Mouse (Mus musculus) spleen, adult 12 weeks (tissue): Measurements from ENCODE around the gene Rcbtb2.

Source experiments
- DNase-seq: peaks from one replicate; pipeline ENCODE4 v3.0.0; 2022; ENCODE audit warnings: low spot score

Gene Rcbtb2

DNA sequence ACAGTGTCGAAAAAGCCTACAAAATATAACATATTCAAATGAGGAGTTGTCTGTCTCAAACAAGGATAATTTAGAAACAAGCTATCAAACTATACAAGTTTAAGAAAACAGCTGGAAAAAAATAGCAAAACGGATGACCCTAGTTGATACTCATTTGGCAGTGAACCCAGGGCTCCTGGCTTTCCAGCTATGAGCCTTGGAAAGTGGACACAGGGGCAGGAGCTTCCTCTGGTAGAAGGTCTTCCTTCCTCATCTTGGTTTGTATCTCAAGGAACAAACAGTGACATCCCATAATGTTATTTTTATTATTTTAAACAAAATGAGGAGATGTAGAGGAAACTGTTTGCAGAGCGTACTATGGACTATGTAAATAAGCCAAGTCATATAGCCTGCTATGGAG, 25.3 kb downstream of the Rcbtb2 start:
- no peak for DNase-seq

DNA sequence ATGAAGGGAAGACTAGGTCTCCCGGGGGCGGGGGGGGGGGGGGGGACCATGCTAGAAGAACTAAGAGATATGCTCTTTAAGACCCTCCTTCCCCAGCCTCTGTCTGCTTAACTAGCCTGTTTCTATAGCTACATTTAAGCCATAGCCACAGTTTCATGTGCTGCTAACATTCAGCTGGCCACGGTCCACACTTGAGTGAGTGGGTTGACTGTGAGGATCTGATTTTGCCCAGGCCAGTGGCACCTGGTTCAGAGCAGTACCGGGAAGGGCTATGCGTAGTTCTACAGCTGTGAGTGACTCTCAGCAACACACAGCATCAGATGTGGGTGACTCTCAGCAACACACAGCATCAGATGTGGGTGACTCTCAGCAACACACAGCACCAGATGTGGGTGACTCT, 38.5 kb downstream of the Rcbtb2 start:
- DNase-seq, result no peak

DNA sequence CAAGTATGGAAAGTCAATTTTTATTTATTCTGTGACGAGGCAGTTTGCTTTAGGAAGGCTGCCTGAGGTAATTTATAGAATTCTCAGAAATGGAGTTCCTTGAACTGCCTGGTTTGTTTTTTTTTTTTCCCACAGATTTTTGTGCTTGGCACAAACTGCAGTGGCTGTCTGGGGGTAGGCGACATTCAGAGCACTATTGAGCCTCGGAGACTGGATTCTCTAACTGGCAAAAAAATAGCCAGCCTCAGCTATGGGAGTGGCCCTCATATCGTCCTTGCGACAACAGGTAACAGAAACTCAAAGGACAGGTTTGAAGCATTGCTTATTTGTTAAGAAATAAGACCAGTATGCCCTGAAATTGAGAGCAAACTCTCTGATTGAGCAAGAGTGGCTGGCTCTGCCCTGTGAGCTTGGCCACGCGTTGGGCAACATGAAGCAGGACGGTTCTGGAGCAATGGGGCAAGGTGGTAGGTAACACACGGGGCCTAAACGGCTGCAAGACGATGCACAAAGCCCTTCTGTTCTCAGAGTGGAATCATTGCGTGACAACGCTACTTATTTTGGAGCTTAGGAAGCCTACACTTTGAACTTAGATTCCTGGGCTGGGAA, 39.5 kb downstream of the Rcbtb2 start:
- no peak for DNase-seq

DNA sequence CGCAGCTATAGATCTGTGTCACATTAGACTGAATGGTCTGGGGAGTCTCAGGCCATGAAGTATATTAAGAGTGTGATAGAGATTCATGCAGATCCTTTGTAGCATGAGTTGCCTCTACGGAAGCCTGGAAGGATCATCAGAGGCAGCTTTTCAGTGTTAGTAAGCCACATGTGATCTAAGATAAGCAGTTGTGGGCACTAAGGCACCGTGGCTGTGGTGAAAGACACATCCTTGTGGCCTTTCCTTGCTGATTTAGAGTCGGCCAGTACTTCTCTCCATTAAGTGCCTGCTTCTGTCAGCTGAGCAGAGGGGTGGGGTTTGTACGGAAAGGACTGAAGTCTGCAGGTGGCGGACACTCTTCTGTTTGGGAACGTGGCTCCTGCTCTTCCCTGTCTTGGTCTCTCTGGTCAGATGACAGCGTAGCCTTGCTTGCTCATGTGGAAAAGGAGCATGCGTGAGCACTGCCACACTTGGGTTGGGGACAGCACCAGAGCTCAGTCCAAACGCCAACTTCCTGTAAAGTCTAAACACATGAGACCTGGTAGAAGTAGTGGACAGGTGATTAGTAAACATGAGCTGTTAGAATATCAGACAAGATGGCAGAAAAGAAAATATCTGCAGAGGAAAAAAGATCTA, 40.6 kb downstream of the Rcbtb2 start:
- DNase-seq, result no peak

DNA sequence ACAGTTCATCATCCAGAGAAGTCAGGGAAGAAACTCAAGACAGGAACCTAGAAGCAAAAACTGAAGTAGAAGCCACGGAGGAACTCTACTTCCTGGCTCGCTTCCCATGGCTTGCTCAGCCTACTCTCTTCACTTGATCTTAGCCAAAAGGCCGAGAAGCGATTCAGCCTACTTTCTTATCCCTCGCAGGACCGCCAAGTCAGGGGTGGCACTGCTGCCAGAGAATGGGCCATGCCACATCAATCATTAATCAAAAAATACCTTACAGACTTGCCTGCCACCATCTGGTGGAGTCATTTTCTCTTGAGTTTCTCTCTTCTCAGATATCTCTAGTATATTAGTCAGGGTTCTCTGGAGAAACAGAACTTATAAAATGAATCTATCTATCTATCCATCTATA, 42.3 kb downstream of the Rcbtb2 start:
- DNase-seq, result no peak

DNA sequence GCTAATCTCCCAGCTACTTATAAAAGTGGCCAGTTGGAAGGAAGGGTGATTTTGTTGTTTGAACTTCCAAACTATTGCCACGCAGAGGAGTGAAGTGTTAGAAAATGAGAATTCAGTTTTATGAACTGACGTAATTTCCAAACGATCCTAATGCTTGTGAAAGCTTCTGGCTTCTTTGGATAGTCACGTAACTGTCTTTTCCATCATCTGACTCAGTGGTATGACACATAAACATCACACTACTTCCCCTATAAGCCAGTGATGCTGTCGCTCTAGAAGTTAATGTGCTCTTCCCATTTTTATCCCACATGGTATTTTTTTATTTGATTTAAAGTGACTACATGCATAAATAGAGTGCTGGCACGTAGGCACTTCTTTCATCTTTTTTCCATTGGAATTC, 45.8 kb downstream of the Rcbtb2 start:
- DNase-seq, result no peak

DNA sequence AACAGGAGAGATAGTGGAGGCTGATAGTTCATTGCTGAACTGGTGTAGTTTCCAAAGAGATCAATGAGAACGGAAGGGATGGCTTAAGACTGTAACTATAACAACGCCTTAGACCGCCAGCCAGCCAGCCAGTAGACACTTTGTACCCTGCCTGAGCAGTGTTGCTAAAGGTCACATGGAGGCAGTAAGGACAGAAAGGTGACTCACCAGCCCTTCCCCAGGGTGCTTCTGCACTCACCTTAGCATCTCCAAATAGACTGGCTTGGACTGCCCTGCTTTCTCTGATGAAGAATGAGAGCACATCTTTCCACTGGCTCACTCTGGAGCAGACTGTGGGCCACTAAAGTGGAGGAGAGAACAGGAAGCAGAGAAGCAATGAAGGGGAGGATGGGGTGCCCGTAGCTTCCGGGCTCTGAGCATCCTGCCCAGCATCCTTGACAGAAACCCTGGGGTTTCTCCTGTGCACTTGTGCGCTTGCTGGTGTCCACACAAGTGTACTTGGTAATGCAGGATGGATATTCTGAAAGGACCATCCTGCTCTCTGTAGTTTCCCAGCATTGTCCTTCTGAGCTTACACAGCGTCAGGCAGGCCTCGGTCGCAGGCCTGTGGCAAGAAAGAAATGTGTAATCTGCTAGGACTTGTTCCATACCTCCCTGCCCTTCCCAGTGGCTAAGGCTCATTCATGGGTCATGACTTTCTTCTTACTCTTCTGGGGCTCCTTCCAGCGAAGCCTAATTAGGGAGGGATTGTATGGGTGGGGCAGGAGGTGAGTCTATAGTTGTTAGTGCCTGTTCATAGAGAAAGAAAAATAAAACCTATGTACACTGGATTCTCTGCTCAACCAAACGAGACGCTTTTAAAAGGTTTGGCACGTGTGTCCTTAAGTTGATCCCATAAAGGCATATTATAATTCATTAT, 47.3 kb downstream of the Rcbtb2 start:
- no peak for DNase-seq

DNA sequence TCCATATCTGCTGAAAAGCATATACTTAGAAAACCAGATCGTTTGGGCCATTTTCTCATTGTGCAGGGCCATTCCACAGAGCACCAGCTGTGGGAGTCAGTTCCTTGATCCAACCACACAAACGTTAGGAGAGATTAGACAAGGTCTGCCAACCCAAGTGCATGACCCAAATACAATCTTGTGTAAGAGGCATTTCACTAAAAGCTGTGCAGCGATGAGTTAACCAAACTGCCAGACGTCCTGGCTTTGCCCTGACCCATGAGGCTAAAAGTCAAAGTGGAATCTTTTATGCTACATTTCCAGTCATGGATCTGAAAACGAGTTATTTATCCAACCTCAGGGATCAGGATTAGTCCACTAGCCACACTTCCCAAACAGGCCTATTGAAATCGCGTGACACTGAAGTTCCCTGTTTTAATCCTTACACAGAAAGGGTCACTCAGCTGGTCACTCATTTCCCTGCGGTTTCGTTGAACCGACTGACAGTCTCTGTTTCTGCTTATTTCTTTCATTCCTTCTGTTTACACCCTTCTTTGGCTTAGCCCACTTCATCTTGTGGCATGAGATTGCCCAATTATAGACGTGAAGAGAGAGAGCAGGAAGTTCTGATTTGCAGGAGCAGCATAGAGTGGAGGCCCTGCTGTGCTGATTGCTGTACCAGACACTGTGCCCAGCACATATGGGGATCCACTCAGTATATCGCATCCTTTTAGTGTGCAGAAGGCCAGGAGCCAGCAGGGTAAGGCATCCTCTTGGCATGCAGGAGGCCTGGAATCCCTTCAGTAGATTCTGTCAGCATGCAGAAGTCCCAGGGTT, 49.6 kb downstream of the Rcbtb2 start:
- DNase-seq, result no peak

DNA sequence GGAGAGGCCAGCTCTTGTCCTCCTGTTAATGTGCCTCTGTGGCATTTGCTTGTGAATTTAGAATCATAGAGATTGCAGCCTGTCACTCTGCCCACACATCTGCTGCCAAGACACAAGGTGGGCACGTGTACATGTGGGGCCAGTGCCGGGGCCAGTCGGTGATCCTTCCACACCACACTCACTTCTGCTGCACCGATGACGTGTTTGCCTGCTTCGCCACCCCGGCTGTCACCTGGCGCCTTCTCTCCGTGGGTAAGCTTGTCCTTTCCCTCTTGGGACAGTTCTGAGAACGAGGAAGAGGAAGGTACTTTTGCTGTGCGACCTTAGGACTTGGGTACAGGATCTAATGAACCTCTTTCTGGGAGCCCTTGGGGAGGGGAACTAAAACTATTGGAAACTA, 50.8 kb downstream of the Rcbtb2 start:
- no peak for DNase-seq

DNA sequence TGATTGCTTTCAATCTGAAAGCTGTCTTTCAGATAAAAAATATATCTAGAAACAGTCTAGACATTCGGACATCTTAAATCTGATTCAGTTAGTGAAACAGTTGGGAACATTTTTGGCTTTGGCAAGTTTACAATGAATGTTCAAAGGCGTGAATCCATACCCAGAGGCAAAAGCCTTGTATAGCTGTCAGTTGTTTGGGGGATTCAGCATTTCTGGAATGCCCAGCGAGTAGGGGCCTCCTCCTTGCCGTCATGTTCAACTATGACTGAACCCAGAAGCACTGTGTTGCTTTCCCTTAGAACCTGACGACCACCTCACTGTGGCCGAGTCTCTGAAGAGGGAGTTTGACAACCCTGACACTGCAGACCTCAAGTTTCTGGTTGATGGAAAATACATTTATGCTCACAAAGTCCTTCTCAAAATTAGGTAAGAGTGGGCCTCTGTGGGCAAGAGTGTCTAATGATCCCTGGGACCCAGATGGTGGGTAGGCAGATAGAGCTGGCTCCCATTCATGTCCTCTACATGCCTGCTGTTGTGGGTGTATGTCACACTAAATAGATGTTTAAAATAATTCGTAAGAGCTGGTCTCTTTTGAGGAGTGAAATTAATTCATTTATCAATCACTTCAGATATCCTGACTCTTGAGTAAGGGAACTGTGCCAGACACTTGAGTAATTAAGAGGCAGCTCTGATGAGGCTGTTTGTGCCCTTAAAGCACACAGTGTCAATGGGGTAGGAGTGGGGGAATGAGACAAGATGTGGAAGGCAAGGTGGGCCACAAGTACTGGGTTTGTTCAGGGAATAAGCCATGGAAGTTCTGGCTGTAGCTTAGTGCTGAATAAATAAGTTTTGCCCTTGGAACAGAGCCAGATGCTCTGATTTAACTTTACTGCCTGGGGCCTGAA, 51.5 kb downstream of the Rcbtb2 start:
- DNase-seq, result no peak

DNA sequence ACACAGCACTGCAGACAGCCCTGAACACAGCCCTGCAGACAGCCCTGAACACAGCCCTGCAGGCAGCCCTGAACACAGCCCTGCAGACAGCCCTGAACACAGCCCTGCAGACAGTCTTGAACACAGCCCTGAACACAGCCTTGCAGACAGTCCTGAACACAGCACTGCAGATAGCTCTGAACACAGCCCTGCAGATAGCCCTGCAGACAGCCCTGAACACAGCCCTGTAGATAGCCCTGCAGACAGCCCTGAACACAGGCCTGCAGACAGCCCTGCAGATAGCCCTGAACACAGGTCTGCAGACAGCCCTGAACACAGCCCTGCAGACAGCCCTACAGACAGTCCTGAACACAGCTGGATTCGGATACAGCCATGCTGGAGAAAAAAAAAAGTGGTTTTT, 52.2 kb downstream of the Rcbtb2 start:
- DNase-seq, result no peak

DNA sequence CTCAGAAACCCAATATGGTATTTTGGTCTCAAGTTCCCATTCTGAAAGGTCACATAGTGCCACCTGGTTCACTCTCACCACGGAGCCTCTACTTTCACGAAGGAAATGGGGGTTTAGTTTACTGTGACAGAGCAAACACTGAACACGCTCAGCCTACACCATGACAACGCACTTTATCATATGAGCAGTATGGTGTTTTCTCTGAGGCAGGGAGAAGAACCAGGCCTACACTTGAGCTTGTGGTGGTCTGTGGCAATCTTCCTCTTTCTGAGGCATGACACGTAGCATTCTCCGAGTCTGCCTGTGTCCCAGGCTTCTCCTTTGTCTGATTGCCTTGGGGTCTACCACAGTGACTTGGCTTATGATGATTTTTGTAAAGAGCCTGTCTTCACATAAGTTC, 53.0 kb downstream of the Rcbtb2 start:
- no peak for DNase-seq

DNA sequence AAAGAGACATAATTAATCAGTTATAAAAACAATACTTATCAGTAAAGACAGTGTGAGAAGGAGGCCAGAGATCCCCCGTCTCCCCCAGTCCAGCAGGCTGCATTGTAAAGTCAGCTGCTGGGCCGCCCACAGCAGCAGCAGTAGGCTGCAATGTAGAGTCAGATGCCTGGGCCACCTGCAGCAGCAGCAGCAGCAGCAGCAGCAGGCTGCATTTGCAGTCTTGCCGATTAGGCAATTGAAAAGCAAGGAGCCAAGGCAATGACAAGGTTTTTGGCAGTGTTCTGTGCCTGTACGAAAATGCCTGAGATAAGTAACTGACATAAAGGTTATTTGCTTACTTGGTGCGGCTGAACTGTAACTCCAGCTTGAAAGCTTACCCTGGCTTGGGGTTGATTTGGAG, 53.4 kb downstream of the Rcbtb2 start:
- no peak for DNase-seq

DNA sequence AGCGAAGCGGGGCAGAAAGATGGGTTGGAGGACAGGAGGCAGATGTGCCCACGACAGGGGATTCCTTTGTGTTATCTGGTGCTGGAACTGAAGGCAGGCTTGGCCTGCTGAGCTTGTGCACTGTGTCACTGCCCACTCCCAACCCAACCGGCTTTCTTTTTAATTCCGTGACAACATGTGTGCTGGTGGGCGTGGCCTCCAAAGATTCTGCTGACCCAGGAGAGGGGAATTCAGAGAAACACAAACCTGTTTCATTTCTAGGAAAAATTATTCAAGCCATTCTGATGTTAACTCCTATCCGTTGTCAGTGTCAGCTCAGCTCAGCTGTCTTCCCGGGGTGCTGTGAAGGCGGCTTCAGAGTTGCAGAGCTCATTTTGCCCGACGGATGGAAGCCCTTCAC, 55.1 kb downstream of the Rcbtb2 start:
- DNase-seq, result no peak

DNA sequence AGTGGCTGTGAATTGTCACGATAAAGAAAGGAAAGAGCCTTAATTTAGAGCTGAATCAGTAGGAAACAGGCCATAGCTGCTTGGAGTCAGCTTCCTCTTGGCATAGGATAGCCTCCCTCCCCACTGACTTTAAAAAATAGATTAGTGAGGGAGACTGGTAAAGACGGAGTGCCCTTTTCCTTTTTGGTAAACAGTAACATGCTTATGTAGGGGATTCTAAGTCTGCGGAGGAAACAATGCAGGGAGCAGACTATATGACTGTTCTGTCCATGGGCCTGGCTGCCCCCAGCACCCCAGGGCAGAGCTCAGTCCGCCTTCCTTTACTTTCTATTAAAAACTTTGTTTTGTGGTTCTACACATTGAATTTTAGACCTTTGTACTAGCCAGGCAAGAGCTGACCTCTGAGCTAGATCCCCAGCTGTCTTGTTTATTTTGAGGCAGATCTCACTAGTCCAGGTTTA, 56.4 kb downstream of the Rcbtb2 start:
- DNase-seq, result no peak

DNA sequence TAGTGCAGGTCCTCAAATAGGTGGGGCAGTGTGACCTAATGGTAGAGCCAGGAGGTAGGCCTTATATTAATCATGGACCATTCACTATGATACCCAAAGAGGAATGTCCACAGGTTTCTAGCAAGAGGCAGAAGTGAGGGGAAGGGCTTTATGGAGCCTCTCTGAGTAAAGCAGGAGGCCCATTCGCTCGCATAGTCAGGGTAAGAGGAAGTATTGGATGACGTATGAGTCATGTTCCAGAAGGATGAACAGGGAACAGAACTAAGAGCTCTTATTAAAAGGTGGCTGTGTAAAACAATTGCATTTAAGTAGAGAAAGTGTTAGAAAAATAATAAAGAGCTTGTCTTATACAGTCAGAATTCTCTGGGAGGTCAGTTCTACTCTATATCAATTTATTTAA, 57.8 kb downstream of the Rcbtb2 start:
- DNase-seq, result no peak

DNA sequence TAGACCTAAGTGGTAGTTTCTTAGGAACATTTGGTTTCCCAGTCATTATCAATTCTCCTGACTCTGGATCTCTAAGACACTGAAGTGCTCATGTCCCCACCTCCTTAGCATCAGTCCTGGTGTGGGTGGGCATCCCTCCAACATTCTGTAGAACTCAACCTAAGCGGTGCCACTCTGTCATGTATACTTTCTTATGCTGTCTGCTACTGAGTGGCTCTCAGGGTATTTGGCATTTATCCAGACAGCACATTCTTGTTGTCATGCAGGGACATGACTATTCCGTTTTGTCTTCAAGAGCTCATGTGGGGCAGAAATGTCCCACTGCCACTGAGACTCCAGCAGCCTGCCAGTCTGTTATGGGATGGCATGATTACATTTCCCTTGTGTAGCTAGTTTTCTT, 58.3 kb downstream of the Rcbtb2 start:
- DNase-seq, result no peak

DNA sequence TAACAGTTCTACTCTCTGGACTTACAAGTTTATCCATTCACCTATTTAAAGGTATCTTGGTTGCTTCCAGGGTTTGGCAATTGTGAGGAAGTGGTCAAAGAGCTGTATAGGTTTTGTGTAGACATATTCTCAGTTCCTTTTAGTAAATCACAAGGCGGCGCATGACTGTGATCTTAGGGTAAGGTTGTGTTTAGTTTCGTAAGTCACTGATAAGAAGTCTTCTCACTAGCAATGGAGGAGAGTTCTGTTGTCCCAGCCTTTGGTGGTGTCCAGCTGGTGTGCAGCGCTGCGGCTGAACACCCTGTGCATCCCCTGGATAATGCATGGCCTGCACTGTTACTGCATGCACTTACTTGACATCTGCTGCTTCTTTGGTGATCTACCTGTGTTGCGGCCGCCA, 64.0 kb downstream of the Rcbtb2 start:
- DNase-seq, result no peak

DNA sequence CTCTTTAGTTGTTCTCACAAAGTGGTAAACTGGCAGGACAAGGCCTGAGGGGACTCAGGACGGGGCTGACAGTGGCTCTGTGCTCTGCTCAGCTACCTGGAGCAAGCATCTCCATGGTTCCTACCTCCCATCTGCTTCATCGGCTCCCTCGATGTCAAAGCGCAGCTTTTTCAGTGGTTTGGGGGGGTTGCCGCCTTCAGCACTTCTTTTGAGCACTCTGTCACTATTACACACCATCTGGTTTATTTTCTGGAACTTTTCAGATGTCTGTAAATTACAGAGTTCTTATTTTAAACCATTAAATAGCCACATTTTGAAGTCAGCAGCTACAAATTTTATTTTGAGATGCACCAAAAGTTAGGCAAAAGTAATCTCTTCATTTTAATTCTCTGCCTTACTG, 76.2 kb downstream of the Rcbtb2 start:
- no peak for DNase-seq

DNA sequence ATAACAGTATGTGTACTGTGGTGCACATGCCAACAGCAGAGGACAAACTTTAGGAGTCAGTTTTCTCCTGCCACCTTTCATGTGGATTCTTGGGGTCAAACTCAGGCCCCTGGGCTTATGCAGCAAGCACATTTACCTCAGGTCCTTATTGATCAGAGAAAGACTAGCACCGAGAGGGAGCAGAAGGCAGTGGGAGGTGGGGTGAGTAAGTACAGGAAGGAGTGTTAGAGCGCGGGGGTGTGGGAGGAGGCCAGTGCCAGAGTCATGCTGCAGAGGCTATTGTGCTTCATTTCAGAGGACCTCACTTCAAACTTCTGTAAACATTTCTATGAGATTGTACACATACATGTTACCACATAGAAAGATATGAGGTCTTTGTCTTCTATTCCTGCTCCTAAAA, 78.6 kb downstream of the Rcbtb2 start:
- no peak for DNase-seq

DNA sequence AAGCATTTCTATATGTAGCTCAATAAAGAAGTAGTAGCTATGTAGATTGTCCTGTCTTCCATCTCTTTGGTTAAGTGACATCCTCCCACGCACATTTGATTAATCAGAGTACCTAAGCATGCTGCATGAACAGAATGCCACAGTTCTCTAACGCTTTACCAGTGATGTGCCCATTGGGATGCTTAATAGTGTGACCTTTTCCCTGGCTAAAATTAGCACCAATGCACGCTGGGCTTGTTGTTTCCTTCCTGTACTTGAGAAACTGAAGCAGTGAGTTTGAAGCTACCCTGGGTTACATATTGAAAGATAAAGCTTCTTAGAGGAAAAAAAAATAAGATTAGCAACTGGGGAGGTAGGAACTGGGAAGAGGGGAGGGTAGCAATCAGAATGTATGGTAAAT, 81.2 kb downstream of the Rcbtb2 start:
- DNase-seq, result no peak
